Mouse (Mus musculus): ENCODE results near the gene Slc27a2.

- TF ChIP-seq CTCF (IDR thresholded peaks at IDR 0.05; ENCODE audit: low read depth, low read length) = no peak
- no peak for TF ChIP-seq GATA1 (IDR thresholded peaks at IDR 0.05; ENCODE audit: borderline replicate concordance, low read length)
- TF ChIP-seq POLR2AphosphoS5 (IDR thresholded peaks at IDR 0.05; ENCODE audit: insufficient replicate concordance, low read depth, low read length) = no peak
Measured at GRCm38 (mm10) chr2:126542211-126542610, 10.0 kb upstream of the Slc27a2 start.

All from G1E (cell line).